Mouse (Mus musculus) bone marrow, adult 2 months (tissue): Measurements from ENCODE around the gene AW549877. TPM values are rescaled to one million over a fixed set of nuclear protein-coding genes. Genes with fewer than 3 reads are reported as not detected.

Experiments
- H3K27ac ChIP-seq: fragments of 200-500 bp; 2 replicates; pipeline ENCODE4 v1.5.1; 2012; ENCODE audit warnings: low read depth, mild to moderate bottlenecking, control low read depth, inconsistent platforms, low read length; ENCODE audit not compliant: control insufficient read depth, poor library complexity, insufficient read depth
- H3K4me1 ChIP-seq: fragments of 200-500 bp; 2 replicates; pipeline ENCODE4 v1.6.1; 2011; ENCODE audit warnings: low read length; ENCODE audit not compliant: control insufficient read depth, insufficient read depth
- H3K4me3 ChIP-seq: fragments of 200-500 bp; replicated peaks from 2 replicates; pipeline ENCODE3; 2011; ENCODE audit warnings: mild to moderate bottlenecking, low read depth, low read length, control low read depth; ENCODE audit not compliant: control insufficient read depth
- CTCF ChIP-seq: fragments of 200-500 bp; IDR thresholded peaks from 2 replicates; pipeline ENCODE4 v1.5.1; 2011; ENCODE audit warnings: low read length, control low read depth; ENCODE audit not compliant: control insufficient read depth, insufficient read depth
- POLR2A ChIP-seq: fragments of 200-500 bp; IDR thresholded peaks from 2 replicates; pipeline ENCODE4 v1.6.1; 2011; ENCODE audit warnings: low read depth, mild to moderate bottlenecking, control low read depth, low read length, borderline replicate concordance; ENCODE audit not compliant: control insufficient read depth
- WGBS: fragments of 180-500 bp; shearing (Covaris S2); methylation state at CpG from one replicate; pipeline ENCODE4 v1.1.7; 2018; 5-methylcytosine and 5-hydroxymethylcytosine counted together
- polyA plus RNA-seq: library from polyadenylated mRNA; stranded (reverse); fragments of >200 nt; gene quantifications from 2 replicates; pipeline ENCODE4 v1.2.4, GENCODE M21; 2011; ENCODE audit warnings: low replicate concordance; ENCODE audit not compliant: missing spikeins, insufficient read depth, insufficient read length

AW549877 gene
- 4.2 and 12.3 TPM in 2 replicates for polyA plus RNA-seq

- Histone ChIP-seq H3K4me3 (peak within 1 kb of the TSS; percentile 80), H3K27ac (peak within 1 kb of the TSS; percentile 96), H3K4me1 (no peaks in the 10 kb centered on the region; the same call in 1 of the 2 replicates)
- WGBS: under 1% methylated on average over 61 of the region's 61 CpGs
- no peak for TF ChIP-seq CTCF
- TF ChIP-seq POLR2A: peak; percentile 96; the same call in 1 of the 2 replicates
Observed at GRCm38 (mm10) chr15:3995448-3996266, at the start of gene AW549877. Gene AW549877 (minus strand): TSS chr15:3995744.

- no peak overlapping the region for H3K27ac ChIP-seq
- no peak overlapping the region for H3K4me3 ChIP-seq
- 21% methylated on average over 4 of the region's 4 CpGs for WGBS
- TF ChIP-seq CTCF (no peak), POLR2A (no peak)
- H3K4me1 ChIP-seq: peaks cover 3% of the 10 kb centered on the region; the same call in 1 of the 2 replicates
Observed at GRCm38 (mm10) chr15:4043032-4043471, 47.5 kb upstream of the AW549877 start.

- WGBS: 50% methylated on average over 3 of the region's 3 CpGs
- Histone ChIP-seq H3K27ac (peak overlapping the region; percentile 9; the same call in 1 of the 2 replicates), H3K4me1 (peaks cover 3% of the 10 kb centered on the region; the same call in 1 of the 2 replicates), H3K4me3 (no peak overlapping the region)
- no peak for TF ChIP-seq CTCF
- TF ChIP-seq POLR2A: no peak
Observed at GRCm38 (mm10) chr15:4042423-4042822, 46.9 kb upstream of the AW549877 start.

GRCm38 (mm10) chr15:4033168-4034004 is 37.8 kb upstream of the AW549877 start:
- TF ChIP-seq CTCF (no peak), POLR2A (no peak)
- 65% methylated on average over 3 of the region's 3 CpGs for WGBS
- no peak overlapping the region for H3K4me3 ChIP-seq
- no peaks in the 10 kb centered on the region for H3K4me1 ChIP-seq
- no peak overlapping the region for H3K27ac ChIP-seq

- no peaks in the 10 kb centered on the region; the same call in 1 of the 2 replicates for H3K4me1 ChIP-seq
- H3K27ac ChIP-seq: no peak overlapping the region
- TF ChIP-seq CTCF (no peak), POLR2A (no peak)
- no peak overlapping the region for H3K4me3 ChIP-seq
Observed at GRCm38 (mm10) chr15:4028960-4029359, 33.4 kb upstream of the AW549877 start.

- no peaks in the 10 kb centered on the region; the same call in 1 of the 2 replicates for H3K4me1 ChIP-seq
- H3K4me3 ChIP-seq: no peak overlapping the region
- no peak for TF ChIP-seq CTCF
- TF ChIP-seq POLR2A: no peak
- H3K27ac ChIP-seq: no peak overlapping the region
- 89% methylated on average over 6 of the region's 6 CpGs for WGBS
Observed at GRCm38 (mm10) chr15:4028411-4028700, 32.8 kb upstream of the AW549877 start.

GRCm38 (mm10) chr15:4027671-4028410 is 32.3 kb upstream of the AW549877 start:
- peak overlapping the region; percentile 75 for H3K4me3 ChIP-seq
- no peaks in the 10 kb centered on the region; the same call in 1 of the 2 replicates for H3K4me1 ChIP-seq
- 17% methylated on average over 6 of the region's 6 CpGs for WGBS
- TF ChIP-seq POLR2A (no peak), CTCF (no peak)
- H3K27ac ChIP-seq: no peak overlapping the region
